Mouse (Mus musculus) erythroblast, adult 5-6 weeks (primary cell): ENCODE results near the gene Arhgef10l. TPM values are rescaled to one million over a fixed set of nuclear protein-coding genes. Genes with fewer than 3 reads are reported as not detected.

ENCODE experiments used
- ATAC-seq: replicated peaks from 2 replicates; pipeline ENCODE4 v1.8.0; 2016; ENCODE audit warnings: moderate number of reproducible peaks, mild to moderate bottlenecking, moderate TSS enrichment, inconsistent platforms; ENCODE audit not compliant: poor library complexity, low FRiP score, severe bottlenecking
- total RNA-seq, 2 experiments: library from RNA; stranded (forward) in 1 of 2; stranded (reverse) in 1 of 2; fragments of 150-400 nt in 1 of 2; fragments of 200-764, 138-1000 nt in 1 of 2; gene quantifications; 2 replicates each; pipeline versions ENCODE4 v1.2.3 to v1.2.4; 2015 to 2017; ENCODE audit warnings: low replicate concordance in 2 of 2

Arhgef10l gene
- total RNA-seq, 2 experiments from 2014 or later, result 2.6 to 7.3 TPM

GRCm38 (mm10) chr4:140662882-140663585 lies 2.8 kb downstream of the Arhgef10l start:
- no peak for ATAC-seq

GRCm38 (mm10) chr4:140662453-140662852 lies 3.4 kb downstream of the Arhgef10l start:
- ATAC-seq, result no peak

GRCm38 (mm10) chr4:140661406-140662022 lies 4.3 kb downstream of the Arhgef10l start:
- ATAC-seq, result no peak

- no peak for ATAC-seq
Measured at GRCm38 (mm10) chr4:140657681-140658575, 7.9 kb downstream of the Arhgef10l start.

GRCm38 (mm10) chr4:140656529-140656928 lies 9.3 kb downstream of the Arhgef10l start:
- no peak for ATAC-seq

- ATAC-seq, result no peak
Measured at GRCm38 (mm10) chr4:140654798-140655197, 11.0 kb downstream of the Arhgef10l start.

- no peak for ATAC-seq
Measured at GRCm38 (mm10) chr4:140653835-140654583, 11.8 kb downstream of the Arhgef10l start.

GRCm38 (mm10) chr4:140649731-140650130 lies 16.1 kb downstream of the Arhgef10l start:
- no peak for ATAC-seq

GRCm38 (mm10) chr4:140649207-140649591 lies 16.6 kb downstream of the Arhgef10l start:
- no peak for ATAC-seq

- ATAC-seq, result no peak
Measured at GRCm38 (mm10) chr4:140648443-140649206, 17.2 kb downstream of the Arhgef10l start.

GRCm38 (mm10) chr4:140647711-140648421 lies 17.9 kb downstream of the Arhgef10l start:
- ATAC-seq, result no peak

GRCm38 (mm10) chr4:140645638-140646037 lies 20.2 kb downstream of the Arhgef10l start:
- ATAC-seq, result 0 out of 2 replicates have a peak, but pooled peaks have one; percentile 29

GRCm38 (mm10) chr4:140644701-140645100 lies 21.1 kb downstream of the Arhgef10l start:
- no peak for ATAC-seq

GRCm38 (mm10) chr4:140644276-140644675 lies 21.5 kb downstream of the Arhgef10l start:
- ATAC-seq, result no peak

- ATAC-seq, result no peak
Measured at GRCm38 (mm10) chr4:140642378-140642777, 23.4 kb downstream of the Arhgef10l start.

- no peak for ATAC-seq
Measured at GRCm38 (mm10) chr4:140641414-140641918, 24.3 kb downstream of the Arhgef10l start.

- ATAC-seq, result no peak
Measured at GRCm38 (mm10) chr4:140640668-140641067, 25.1 kb downstream of the Arhgef10l start.

- no peak for ATAC-seq
Measured at GRCm38 (mm10) chr4:140640242-140640523, 25.6 kb downstream of the Arhgef10l start.
